Mouse (Mus musculus) heart, postnatal 0 days (tissue): ENCODE measurements around the gene Psmb1. TPM values are rescaled to one million over a fixed set of nuclear protein-coding genes. Genes with fewer than 3 reads are reported as not detected.
"Not testable (repeated sequence)": the region's sequence is repeated elsewhere in the genome, so short reads cannot be mapped to it uniquely, and the experiment has no call there.

Experiments used
- ATAC-seq: fragments of 200-750 bp; cut with Nextera tagmentation; 2 replicates; pipeline ENCODE4 v1.8.0; 2017; ENCODE audit warnings: low read depth, moderate number of reproducible peaks, moderate library complexity; ENCODE audit not compliant: insufficient read depth
- DNase-seq: peaks from one replicate; pipeline ENCODE4 v3.0.0-alpha.2; 2016; ENCODE audit warnings: low spot score
- H3K27ac ChIP-seq: fragments of 300-500 bp; sonication (generic); 2 replicates; pipeline ENCODE4 v1.5.1; 2014; ENCODE audit warnings: low read depth, mild to moderate bottlenecking
- H3K27me3 ChIP-seq: fragments of 300-500 bp; sonication (generic); 2 replicates; pipeline ENCODE4 v1.6.1; 2014; ENCODE audit warnings: low read length, mixed read lengths; ENCODE audit not compliant: control insufficient read depth, insufficient read depth
- H3K36me3 ChIP-seq: fragments of 300-500 bp; sonication (generic); replicated peaks from 2 replicates; pipeline ENCODE4 v1.6.1; 2014; ENCODE audit warnings: low read length, mixed read lengths; ENCODE audit not compliant: control insufficient read depth, insufficient read depth
- H3K4me1 ChIP-seq: fragments of 300-500 bp; sonication (generic); 2 replicates; pipeline ENCODE4 v1.6.1; 2014; ENCODE audit warnings: antibody characterized with exemption; ENCODE audit not compliant: control insufficient read depth, insufficient read depth
- H3K4me2 ChIP-seq: fragments of 300-500 bp; sonication (generic); 2 replicates; pipeline ENCODE4 v1.6.1; 2014; ENCODE audit warnings: low read depth, mild to moderate bottlenecking, low read length, moderate library complexity
- H3K4me3 ChIP-seq: fragments of 300-500 bp; sonication (generic); 2 replicates; pipeline ENCODE4 v1.5.1; 2014; ENCODE audit warnings: low read depth, low read length
- H3K9ac ChIP-seq: fragments of 300-500 bp; sonication (generic); replicated peaks from 2 replicates; pipeline ENCODE4 v1.6.1; 2014; ENCODE audit warnings: low read depth, low read length, mixed read lengths
- H3K9me3 ChIP-seq: fragments of 300-500 bp; sonication (generic); replicated peaks from 2 replicates; pipeline ENCODE4 v1.6.1; 2016; ENCODE audit warnings: low read length; ENCODE audit not compliant: control insufficient read depth
- CTCF ChIP-seq: IDR thresholded peaks from 2 replicates; pipeline ENCODE4 v1.5.1; 2016; ENCODE audit warnings: antibody characterized with exemption, control low read depth, low read depth
- EP300 ChIP-seq: IDR thresholded peaks from 2 replicates; pipeline ENCODE4 v1.6.1; 2016; ENCODE audit warnings: antibody characterized with exemption, low read depth
- WGBS: fragments of 180-500 bp; shearing (Covaris S2); extraction: QIAGEN DNeasy Blood & Tissue Kit; methylation state at CpG from one replicate; pipeline ENCODE4 v1.1.7; 2014; 5-methylcytosine and 5-hydroxymethylcytosine counted together
- polyA plus RNA-seq: library from polyadenylated mRNA; unstranded; fragments of >200 nt; fragmentation: Nextera tagmentation; extraction: Ambion mirVana; gene quantifications from 2 replicates; pipeline ENCODE4 v1.2.1, GENCODE M21; 2015
- total RNA-seq: library from RNA; depleted of rRNA; stranded (reverse); fragments of >200 nt; gene quantifications from 2 replicates; pipeline ENCODE4 v1.2.3, GENCODE M21; 2014; ENCODE audit warnings: low replicate concordance

Gene Psmb1
- total and polyA plus RNA-seq, 2 experiments from 2014 or later, result 91.4 to 228 TPM

- Histone ChIP-seq H3K9ac (no peak overlapping the region), H3K4me3 (no peak overlapping the region), H3K27me3 (no peaks in the 10 kb centered on the region), H3K27ac (peak overlapping the region; percentile 91), H3K36me3 (no peaks in the 10 kb centered on the region), H3K4me2 (0 out of 2 replicates have a peak overlapping the region, but pooled peaks have one; percentile 5), H3K9me3 (no peaks in the 10 kb centered on the region), H3K4me1 (peaks cover 16% of the 10 kb centered on the region)
- 37% methylated on average over 6 of the region's 6 CpGs for WGBS
- DNase-seq (peak; percentile 86), ATAC-seq (peak; percentile 96)
- TF ChIP-seq EP300 (peak; percentile 84), CTCF (no peak)
These were observed 37.5 kb downstream of the Psmb1 start for GRCm38 (mm10) chr17:15461921-15462495.

DNA sequence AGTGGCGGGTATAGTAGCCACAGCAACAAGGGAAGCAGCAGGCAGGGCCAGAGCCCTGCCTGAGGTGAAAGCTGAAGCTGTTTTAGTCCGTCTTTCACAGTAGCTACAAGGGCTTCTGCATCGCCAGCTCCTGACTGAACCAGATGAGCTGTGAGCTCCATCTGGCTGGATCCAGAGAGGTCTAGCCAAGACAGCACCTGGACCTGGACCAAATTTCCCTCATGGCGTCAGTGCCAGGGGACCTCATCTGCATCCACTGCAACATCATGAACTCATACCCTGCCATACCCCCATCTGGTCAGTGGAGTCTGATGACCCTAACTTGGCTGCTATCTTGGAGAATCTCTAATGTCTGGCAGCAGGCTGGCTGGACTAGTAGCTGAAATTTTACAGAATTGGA, 39.8 kb downstream of the Psmb1 start:
- Histone ChIP-seq H3K4me1 (peaks cover 16% of the 10 kb centered on the region), H3K4me2 (no peak overlapping the region), H3K4me3 (no peak overlapping the region), H3K9me3 (no peaks in the 10 kb centered on the region), H3K27me3 (no peaks in the 10 kb centered on the region), H3K36me3 (no peaks in the 10 kb centered on the region), H3K27ac (no peak overlapping the region), H3K9ac (no peak overlapping the region)
- WGBS, result 76% methylated on average over 4 of the region's 4 CpGs
- DNase-seq (no peak), ATAC-seq (no peak)
- TF ChIP-seq EP300 (no peak), CTCF (no peak)

DNA sequence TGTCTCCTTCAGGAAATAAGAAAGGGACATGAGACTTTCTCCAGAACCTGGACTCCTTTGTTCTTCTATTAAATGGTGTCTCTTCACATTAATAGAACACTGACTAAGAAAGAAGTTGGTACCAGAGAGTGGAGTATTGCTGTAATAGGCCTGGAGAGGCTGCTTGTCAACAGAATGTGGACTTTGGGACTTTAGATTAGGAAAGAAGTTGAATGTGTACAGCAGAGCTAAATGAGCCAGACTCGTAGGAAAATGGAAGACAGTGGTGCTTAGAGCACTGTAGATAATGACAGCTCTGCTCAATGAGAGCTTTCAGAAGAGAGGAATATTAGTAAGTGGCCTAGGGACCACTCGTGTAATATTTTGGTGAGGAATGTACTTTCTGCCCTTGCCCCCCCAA, 43.0 kb downstream of the Psmb1 start:
- WGBS, result 85% methylated on average over 2 of the region's 2 CpGs
- DNase-seq (no peak), ATAC-seq (no peak)
- Histone ChIP-seq H3K27me3 (no peaks in the 10 kb centered on the region), H3K4me2 (no peak overlapping the region), H3K36me3 (no peaks in the 10 kb centered on the region), H3K4me3 (no peak overlapping the region), H3K4me1 (peaks cover 6% of the 10 kb centered on the region), H3K27ac (no peak overlapping the region), H3K9ac (no peak overlapping the region), H3K9me3 (no peaks in the 10 kb centered on the region)
- TF ChIP-seq EP300 (no peak), CTCF (no peak)

DNA sequence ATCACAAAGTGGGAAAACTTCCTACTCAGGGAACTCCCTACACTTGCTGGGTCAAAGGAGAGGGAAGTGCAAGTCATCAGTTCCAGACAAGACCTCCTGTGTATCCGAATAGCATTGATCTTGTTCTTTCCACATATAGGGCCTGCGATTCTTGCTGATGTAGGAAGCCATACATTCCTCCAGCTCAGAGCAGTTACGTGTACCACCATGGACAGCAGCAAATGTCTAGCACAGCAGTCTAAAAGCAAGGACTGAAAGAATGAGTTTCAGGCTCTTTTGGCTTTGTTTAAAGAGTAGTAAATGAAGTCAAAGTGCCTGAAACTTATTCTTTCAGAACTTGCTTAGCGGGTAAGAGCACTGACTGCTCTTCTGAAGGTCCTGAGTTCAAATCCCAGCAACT, 44.3 kb downstream of the Psmb1 start:
- no peaks in the 10 kb centered on the region for H3K36me3 ChIP-seq

GRCm38 (mm10) chr17:15449606-15450005, 49.9 kb downstream of the Psmb1 start:
- WGBS, result 50% methylated on average over 3 of the region's 3 CpGs
- Histone ChIP-seq H3K4me1 (no peaks in the 10 kb centered on the region), H3K27ac (no peak overlapping the region), H3K9ac (no peak overlapping the region), H3K36me3 (no peaks in the 10 kb centered on the region), H3K9me3 (no peaks in the 10 kb centered on the region), H3K4me2 (no peak overlapping the region), H3K4me3 (no peak overlapping the region), H3K27me3 (no peaks in the 10 kb centered on the region)
- DNase-seq (no peak), ATAC-seq (no peak)
- TF ChIP-seq EP300 (no peak), CTCF (no peak)

More for the DNA sequence above, 44.3 kb downstream of the Psmb1 start:
- 67% methylated on average over 4 of the region's 4 CpGs for WGBS
- ATAC-seq (no peak), DNase-seq (no peak)
- 0 out of 2 replicates have a peak, but pooled peaks cover 2% of the 10 kb centered on the region for H3K4me1 ChIP-seq
- no peaks in the 10 kb centered on the region for H3K9me3 ChIP-seq
- H3K4me2 ChIP-seq, result no peak overlapping the region
- no peak overlapping the region for H3K9ac ChIP-seq
- TF ChIP-seq CTCF, result no peak
- TF ChIP-seq EP300, result no peak
- no peak overlapping the region for H3K27ac ChIP-seq
- no peak overlapping the region for H3K4me3 ChIP-seq
- H3K27me3 ChIP-seq, result no peaks in the 10 kb centered on the region

DNA sequence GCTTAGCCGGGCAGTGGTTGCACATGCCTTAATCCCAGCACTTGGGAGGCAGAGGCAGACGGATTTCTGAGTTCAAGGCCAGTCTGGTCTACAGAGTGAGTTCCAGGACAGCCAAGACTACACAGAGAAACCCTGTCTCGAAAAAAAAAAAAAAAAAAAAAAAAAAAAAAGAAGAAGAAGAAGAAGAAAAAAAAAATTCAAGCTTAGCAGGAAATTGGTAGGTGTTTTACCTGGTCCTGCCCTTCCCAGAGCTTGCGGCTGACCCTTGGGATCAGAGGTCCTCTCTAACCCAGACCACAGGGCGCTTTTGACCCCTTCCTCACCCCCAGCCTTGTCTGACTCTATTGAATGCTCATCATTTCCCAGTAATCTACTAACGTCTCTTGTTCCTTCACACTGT, 50.4 kb downstream of the Psmb1 start:
- ATAC-seq, result not testable (repeated sequence)

More for the DNA sequence above, 50.4 kb downstream of the Psmb1 start:
- H3K27me3 ChIP-seq, DNase-seq, H3K9ac ChIP-seq, H3K36me3 ChIP-seq, H3K9me3 ChIP-seq, H3K4me3 ChIP-seq, H3K4me1 ChIP-seq, H3K4me2 ChIP-seq, H3K27ac ChIP-seq: not testable (repeated sequence)
- WGBS, result 78% methylated on average over 5 of the region's 6 CpGs
